Mouse (Mus musculus): ENCODE measurements around the gene Gm8947. TPM values are rescaled to one million over a fixed set of nuclear protein-coding genes. Genes with fewer than 3 reads are reported as not detected.
"Not testable (repeated sequence)": the region's sequence is repeated elsewhere in the genome, so short reads cannot be mapped to it uniquely, and the experiment has no call there.

Gene Gm8947
- 0.22 and 0.23 TPM in 2 replicates for polyA plus RNA-seq (2016; fragmentation: Nextera tagmentation; extraction: Ambion mirVana)

- H3K4me1 ChIP-seq; H3K9me3 ChIP-seq (replicated peaks); H3K4me3 ChIP-seq; DNase-seq (ENCODE audit: low spot score); H3K27me3 ChIP-seq (ENCODE audit: low read depth, poor library complexity, severe bottlenecking); H3K36me3 ChIP-seq; H3K27ac ChIP-seq (replicated peaks): not testable (repeated sequence)
- WGBS = 100% methylated on average over 2 of the region's 7 CpGs
Measured at GRCm38 (mm10) chr1:151192075-151192474, at the start of gene Gm8947. Gene Gm8947 (plus strand): TSS chr1:151192376.

GRCm38 (mm10) chr1:151144471-151145146 lies 47.6 kb upstream of the Gm8947 start:
- H3K36me3 ChIP-seq = no peaks in the 10 kb centered on the region
- H3K4me3 ChIP-seq = no peak overlapping the region
- WGBS = 78% methylated on average over 6 of the region's 6 CpGs
- H3K27ac ChIP-seq (replicated peaks) = no peak overlapping the region
- H3K4me1 ChIP-seq = no peaks in the 10 kb centered on the region
- no peaks in the 10 kb centered on the region for H3K9me3 ChIP-seq (replicated peaks)
- no peak for DNase-seq (ENCODE audit: low spot score)
- H3K27me3 ChIP-seq (ENCODE audit: low read depth, poor library complexity, severe bottlenecking) = no peaks in the 10 kb centered on the region

GRCm38 (mm10) chr1:151147801-151148200 lies 44.4 kb upstream of the Gm8947 start:
- Histone ChIP-seq H3K4me1 (no peaks in the 10 kb centered on the region), H3K27me3 (ENCODE audit: low read depth, poor library complexity, severe bottlenecking) (no peaks in the 10 kb centered on the region), H3K27ac (replicated peaks) (no peak overlapping the region), H3K9me3 (replicated peaks) (no peaks in the 10 kb centered on the region), H3K4me3 (no peak overlapping the region), H3K36me3 (no peaks in the 10 kb centered on the region)
- DNase-seq (ENCODE audit: low spot score) = no peak

GRCm38 (mm10) chr1:151150211-151150610 lies 42.0 kb upstream of the Gm8947 start:
- DNase-seq (ENCODE audit: low spot score) = no peak
- 91% methylated on average over 7 of the region's 7 CpGs for WGBS
- Histone ChIP-seq H3K27ac (replicated peaks) (no peak overlapping the region), H3K9me3 (replicated peaks) (no peaks in the 10 kb centered on the region), H3K4me3 (no peak overlapping the region), H3K4me1 (no peaks in the 10 kb centered on the region), H3K27me3 (ENCODE audit: low read depth, poor library complexity, severe bottlenecking) (no peaks in the 10 kb centered on the region), H3K36me3 (no peaks in the 10 kb centered on the region)

DNA sequence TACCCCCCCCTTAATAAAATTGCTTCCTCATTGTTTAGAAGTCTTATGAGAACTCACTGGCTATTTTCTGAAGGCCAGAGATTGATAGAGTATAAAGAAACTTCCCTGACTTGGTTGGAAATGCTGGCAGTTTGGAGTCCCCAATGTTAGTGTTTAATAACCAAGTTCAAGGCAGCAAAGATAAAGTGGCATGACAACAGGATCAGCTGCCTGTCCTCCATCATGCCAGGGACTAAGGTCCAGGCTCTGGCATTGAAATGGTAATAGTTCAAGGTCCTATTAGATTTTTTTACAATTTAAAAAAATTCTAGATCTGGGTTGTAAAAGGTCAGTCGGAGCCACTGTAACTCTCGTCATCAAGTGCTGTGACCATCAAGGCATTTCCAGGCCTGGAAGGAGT lies 41.1 kb upstream of the Gm8947 start:
- Histone ChIP-seq H3K36me3 (no peaks in the 10 kb centered on the region), H3K4me3 (no peak overlapping the region), H3K4me1 (no peaks in the 10 kb centered on the region), H3K9me3 (replicated peaks) (no peaks in the 10 kb centered on the region), H3K27ac (replicated peaks) (no peak overlapping the region), H3K27me3 (ENCODE audit: low read depth, poor library complexity, severe bottlenecking) (no peaks in the 10 kb centered on the region)
- 81% methylated on average over 2 of the region's 2 CpGs for WGBS
- no peak for DNase-seq (ENCODE audit: low spot score)

DNA sequence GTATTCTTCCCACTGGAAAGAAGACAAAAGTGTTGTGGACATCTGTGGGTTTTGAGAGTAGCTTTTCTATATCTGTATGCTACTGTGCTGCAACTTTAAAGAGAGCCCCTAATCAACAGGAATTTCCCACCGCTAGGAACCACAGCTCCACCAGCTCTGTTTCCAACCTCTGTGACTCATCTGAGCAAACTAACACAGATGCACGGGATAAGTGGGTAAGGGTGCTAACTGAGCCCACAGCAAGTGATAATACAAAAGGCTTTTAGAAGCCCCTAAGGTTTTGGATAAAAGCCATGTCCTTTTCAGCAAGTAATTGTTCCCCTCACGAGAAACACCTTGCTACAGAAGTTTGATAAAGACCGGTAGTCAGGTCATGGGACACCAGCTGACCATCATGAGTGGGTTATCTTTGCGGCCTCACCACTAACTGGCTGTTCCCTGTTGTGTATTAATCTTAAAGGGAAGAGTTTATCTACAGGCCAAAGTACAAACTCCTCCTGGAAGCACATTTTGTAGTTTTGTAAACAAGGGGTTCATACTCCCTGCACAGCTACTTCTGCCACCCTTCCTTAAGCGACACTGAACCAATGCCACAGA lies 39.0 kb upstream of the Gm8947 start:
- WGBS = 92% methylated on average over 6 of the region's 6 CpGs
- Histone ChIP-seq H3K27ac (replicated peaks) (no peak overlapping the region), H3K9me3 (replicated peaks) (no peaks in the 10 kb centered on the region), H3K4me1 (no peaks in the 10 kb centered on the region), H3K4me3 (no peak overlapping the region), H3K27me3 (ENCODE audit: low read depth, poor library complexity, severe bottlenecking) (no peaks in the 10 kb centered on the region), H3K36me3 (no peaks in the 10 kb centered on the region)
- no peak for DNase-seq (ENCODE audit: low spot score)

DNA sequence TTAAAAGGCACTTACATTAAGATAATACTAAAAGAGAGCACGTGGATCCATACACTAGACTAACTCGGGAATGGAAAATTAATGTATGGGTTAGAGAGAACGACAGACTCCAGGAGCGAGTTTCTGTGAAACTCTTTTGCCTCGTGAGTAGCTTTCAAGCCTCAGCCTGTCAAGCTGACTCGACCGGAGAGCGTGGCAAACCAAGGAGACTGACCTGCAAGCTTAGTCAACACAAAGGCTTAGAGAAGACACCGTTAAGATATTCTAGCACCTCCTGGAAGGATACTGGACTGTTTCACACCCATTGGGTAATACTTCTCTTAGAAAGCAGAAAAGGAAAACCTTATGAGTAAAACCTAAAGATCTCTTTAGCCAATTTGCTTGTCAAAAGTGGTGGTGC lies 38.0 kb upstream of the Gm8947 start:
- not testable (repeated sequence) for H3K27ac ChIP-seq (replicated peaks); DNase-seq (ENCODE audit: low spot score); H3K36me3 ChIP-seq; H3K27me3 ChIP-seq (ENCODE audit: low read depth, poor library complexity, severe bottlenecking); H3K9me3 ChIP-seq (replicated peaks); H3K4me3 ChIP-seq; H3K4me1 ChIP-seq
- WGBS = 93% methylated on average over 9 of the region's 9 CpGs

DNA sequence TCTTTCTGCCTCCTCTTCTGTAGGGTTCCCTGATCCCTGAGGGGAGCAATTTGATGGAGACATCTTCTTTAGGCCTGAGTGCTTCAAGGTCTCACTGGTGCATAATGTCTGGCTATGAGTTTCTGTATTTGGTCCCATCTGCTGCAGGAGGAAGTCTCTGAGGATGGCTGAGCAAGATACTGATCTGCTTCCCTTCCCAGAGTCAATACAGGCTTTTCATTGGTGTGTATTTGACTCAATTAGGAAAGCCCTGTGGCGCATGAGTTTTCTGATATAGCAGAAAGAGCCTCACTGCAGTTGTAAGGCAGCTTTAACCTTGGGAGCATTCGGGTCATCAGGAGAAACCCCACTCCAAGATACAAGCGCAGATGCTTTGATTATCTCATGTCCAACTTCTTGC lies 36.0 kb upstream of the Gm8947 start:
- H3K4me3 ChIP-seq = no peak overlapping the region
- H3K4me1 ChIP-seq = 0 out of 2 replicates have a peak, but pooled peaks cover 3% of the 10 kb centered on the region
- H3K27me3 ChIP-seq (ENCODE audit: low read depth, poor library complexity, severe bottlenecking) = no peaks in the 10 kb centered on the region
- H3K36me3 ChIP-seq = no peaks in the 10 kb centered on the region
- H3K27ac ChIP-seq (replicated peaks) = no peak overlapping the region
- DNase-seq (ENCODE audit: low spot score) = no peak
- WGBS = 89% methylated on average over 3 of the region's 3 CpGs
- H3K9me3 ChIP-seq (replicated peaks) = no peaks in the 10 kb centered on the region

GRCm38 (mm10) chr1:151156777-151157632 lies 35.2 kb upstream of the Gm8947 start:
- no peak overlapping the region for H3K4me3 ChIP-seq
- no peak for DNase-seq (ENCODE audit: low spot score)
- H3K27me3 ChIP-seq (ENCODE audit: low read depth, poor library complexity, severe bottlenecking) = no peaks in the 10 kb centered on the region
- 87% methylated on average over 7 of the region's 7 CpGs for WGBS
- 0 out of 2 replicates have a peak, but pooled peaks cover 3% of the 10 kb centered on the region for H3K4me1 ChIP-seq
- no peaks in the 10 kb centered on the region for H3K36me3 ChIP-seq
- no peaks in the 10 kb centered on the region for H3K9me3 ChIP-seq (replicated peaks)
- H3K27ac ChIP-seq (replicated peaks) = no peak overlapping the region

GRCm38 (mm10) chr1:151157963-151158856 lies 34.0 kb upstream of the Gm8947 start:
- Histone ChIP-seq H3K9me3 (replicated peaks) (no peaks in the 10 kb centered on the region), H3K27me3 (ENCODE audit: low read depth, poor library complexity, severe bottlenecking) (no peaks in the 10 kb centered on the region), H3K27ac (replicated peaks) (no peak overlapping the region), H3K4me3 (no peak overlapping the region), H3K4me1 (0 out of 2 replicates have a peak, but pooled peaks cover 3% of the 10 kb centered on the region), H3K36me3 (no peaks in the 10 kb centered on the region)
- WGBS = 76% methylated on average over 9 of the region's 9 CpGs
- no peak for DNase-seq (ENCODE audit: low spot score)

- Histone ChIP-seq H3K9me3 (replicated peaks) (no peaks in the 10 kb centered on the region), H3K27me3 (ENCODE audit: low read depth, poor library complexity, severe bottlenecking) (no peaks in the 10 kb centered on the region), H3K27ac (replicated peaks) (no peak overlapping the region), H3K4me1 (0 out of 2 replicates have a peak, but pooled peaks cover 3% of the 10 kb centered on the region), H3K4me3 (no peak overlapping the region), H3K36me3 (no peaks in the 10 kb centered on the region)
- no peak for DNase-seq (ENCODE audit: low spot score)
- 87% methylated on average over 2 of the region's 2 CpGs for WGBS
Measured at GRCm38 (mm10) chr1:151158857-151159510, 33.2 kb upstream of the Gm8947 start.

DNA sequence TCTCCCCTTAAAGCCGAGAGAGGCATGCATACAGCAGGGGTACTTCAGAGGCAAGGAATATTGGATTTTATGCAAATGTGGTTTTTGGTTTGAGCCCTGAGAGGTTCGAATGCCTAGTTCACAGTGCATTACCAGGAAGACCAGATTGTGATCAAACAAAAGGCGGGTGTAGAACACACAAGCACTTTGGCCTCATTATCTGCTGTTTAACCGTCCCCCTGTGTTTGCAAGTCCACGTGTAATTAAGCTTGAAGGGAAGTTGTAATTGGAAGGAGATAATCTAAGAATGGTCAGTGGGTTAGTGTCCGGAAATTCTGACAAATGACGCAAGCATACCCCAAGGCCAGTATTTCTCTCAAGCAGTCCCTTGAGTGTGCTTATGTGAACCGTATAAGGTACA lies 26.1 kb upstream of the Gm8947 start:
- Histone ChIP-seq H3K9me3 (replicated peaks) (no peaks in the 10 kb centered on the region), H3K27me3 (ENCODE audit: low read depth, poor library complexity, severe bottlenecking) (peaks cover 4% of the 10 kb centered on the region; the same call in 1 of the 2 replicates), H3K4me1 (peaks cover 23% of the 10 kb centered on the region), H3K27ac (replicated peaks) (no peak overlapping the region), H3K4me3 (no peak overlapping the region), H3K36me3 (no peaks in the 10 kb centered on the region)
- WGBS = 59% methylated on average over 8 of the region's 8 CpGs
- no peak for DNase-seq (ENCODE audit: low spot score)

Data from midbrain, embryonic 10.5 days (tissue).